Mouse (Mus musculus): ENCODE measurements around the gene Ncor1. TPM values are rescaled to one million over a fixed set of nuclear protein-coding genes. Genes with fewer than 3 reads are reported as not detected.
"Not testable (repeated sequence)": the region's sequence is repeated elsewhere in the genome, so short reads cannot be mapped to it uniquely, and the experiment has no call there.

Gene Ncor1
- polyA plus RNA-seq, 1 experiment from 2014 or later, result 170 TPM

DNA sequence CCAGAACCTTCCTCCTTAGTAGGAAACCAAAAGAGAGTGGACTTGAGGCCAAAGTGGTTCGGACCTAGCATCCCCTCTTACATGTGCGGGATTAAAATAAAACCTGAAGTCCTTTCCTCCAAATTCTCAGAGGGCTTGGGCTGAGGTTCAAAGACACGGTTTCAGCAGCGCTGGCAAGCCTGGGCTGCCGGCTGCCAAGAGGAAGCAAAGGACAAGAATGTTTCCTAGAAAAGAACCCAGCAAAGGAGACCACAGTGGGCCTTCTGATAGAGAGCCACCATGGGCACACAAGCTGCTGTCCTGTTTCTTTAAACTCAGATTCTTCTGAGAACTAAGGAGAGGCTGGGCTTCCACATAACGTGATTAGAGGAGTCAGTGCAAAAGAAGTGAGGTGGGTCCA is 20.6 kb upstream of the Ncor1 start:
- Histone ChIP-seq H3K9me3 (replicated peaks) (no peaks in the 10 kb centered on the region), H3K36me3 (ENCODE audit: poor library complexity, severe bottlenecking) (no peaks in the 10 kb centered on the region), H3K4me3 (no peak overlapping the region), H3K4me1 (no peaks in the 10 kb centered on the region), H3K4me2 (no peak overlapping the region), H3K27me3 (no peaks in the 10 kb centered on the region), H3K27ac (no peak overlapping the region), H3K9ac (no peak overlapping the region)
- 79% methylated on average over 6 of the region's 6 CpGs for WGBS
- ATAC-seq, result no peak

DNA sequence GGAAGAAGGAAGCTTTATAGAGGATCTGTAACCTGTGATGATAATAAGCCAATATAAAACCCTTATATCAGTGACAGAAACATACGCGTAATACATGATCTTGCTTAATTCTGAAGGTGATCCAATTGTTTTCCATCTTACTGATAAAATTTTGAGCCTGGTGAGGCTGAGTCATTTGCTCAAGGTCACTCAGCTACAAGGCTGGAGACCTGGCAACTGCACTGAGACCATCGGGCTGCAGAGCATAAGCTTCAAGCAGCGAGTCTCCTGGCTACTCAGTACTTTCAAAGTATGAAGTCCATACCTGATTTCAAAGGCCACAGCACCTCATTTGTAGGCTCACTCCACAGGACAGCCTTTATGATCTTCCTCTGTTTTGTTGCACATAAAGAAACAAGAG is 17.8 kb upstream of the Ncor1 start:
- Histone ChIP-seq H3K4me3 (no peak overlapping the region), H3K27me3 (no peaks in the 10 kb centered on the region), H3K27ac (no peak overlapping the region), H3K4me1 (no peaks in the 10 kb centered on the region), H3K9ac (no peak overlapping the region), H3K9me3 (replicated peaks) (no peaks in the 10 kb centered on the region), H3K4me2 (no peak overlapping the region), H3K36me3 (ENCODE audit: poor library complexity, severe bottlenecking) (no peaks in the 10 kb centered on the region)
- no peak for ATAC-seq
- 95% methylated on average over 4 of the region's 4 CpGs for WGBS

DNA sequence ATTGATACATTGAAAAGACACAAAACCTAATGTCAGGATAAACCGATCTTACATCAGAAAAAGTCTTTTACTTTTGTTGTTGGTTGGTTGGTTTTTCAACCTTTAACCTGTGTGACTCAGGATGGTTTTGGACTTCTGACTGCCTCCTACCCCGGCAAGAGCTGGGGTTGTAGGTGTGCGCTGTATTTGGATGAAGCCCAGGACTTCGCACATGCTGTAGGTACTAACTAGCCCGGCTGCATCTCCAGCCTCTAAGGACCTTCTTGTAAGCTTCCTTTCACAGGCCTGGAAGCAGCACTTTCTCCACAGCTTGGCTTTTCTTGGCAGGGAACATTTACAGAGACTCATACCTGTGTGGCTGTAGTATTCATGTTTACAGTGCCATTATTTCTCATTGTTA is 15.2 kb upstream of the Ncor1 start:
- WGBS, result 95% methylated on average over 5 of the region's 5 CpGs
- ATAC-seq, result no peak
- no peak overlapping the region for H3K9ac ChIP-seq
- no peaks in the 10 kb centered on the region for H3K27me3 ChIP-seq
- no peaks in the 10 kb centered on the region for H3K4me1 ChIP-seq
- H3K36me3 ChIP-seq (ENCODE audit: poor library complexity, severe bottlenecking), result no peaks in the 10 kb centered on the region
- H3K27ac ChIP-seq, result no peak overlapping the region
- no peak overlapping the region for H3K4me2 ChIP-seq
- no peak overlapping the region for H3K4me3 ChIP-seq
- no peaks in the 10 kb centered on the region for H3K9me3 ChIP-seq (replicated peaks)

- Histone ChIP-seq H3K4me3 (no peak overlapping the region), H3K4me2 (no peak overlapping the region), H3K27ac (no peak overlapping the region), H3K27me3 (no peaks in the 10 kb centered on the region), H3K9ac (no peak overlapping the region), H3K4me1 (no peaks in the 10 kb centered on the region), H3K9me3 (replicated peaks) (no peaks in the 10 kb centered on the region), H3K36me3 (ENCODE audit: poor library complexity, severe bottlenecking) (no peaks in the 10 kb centered on the region)
- 94% methylated on average over 6 of the region's 6 CpGs for WGBS
- ATAC-seq, result no peak
These were observed 12.1 kb upstream of the Ncor1 start for GRCm38 (mm10) chr11:62470451-62470850.

GRCm38 (mm10) chr11:62467289-62467688 is 8.9 kb upstream of the Ncor1 start:
- H3K27me3 ChIP-seq; H3K9ac ChIP-seq; H3K4me3 ChIP-seq; H3K4me2 ChIP-seq; H3K9me3 ChIP-seq (replicated peaks); H3K4me1 ChIP-seq; H3K27ac ChIP-seq; H3K36me3 ChIP-seq (ENCODE audit: poor library complexity, severe bottlenecking); ATAC-seq: not testable (repeated sequence)

DNA sequence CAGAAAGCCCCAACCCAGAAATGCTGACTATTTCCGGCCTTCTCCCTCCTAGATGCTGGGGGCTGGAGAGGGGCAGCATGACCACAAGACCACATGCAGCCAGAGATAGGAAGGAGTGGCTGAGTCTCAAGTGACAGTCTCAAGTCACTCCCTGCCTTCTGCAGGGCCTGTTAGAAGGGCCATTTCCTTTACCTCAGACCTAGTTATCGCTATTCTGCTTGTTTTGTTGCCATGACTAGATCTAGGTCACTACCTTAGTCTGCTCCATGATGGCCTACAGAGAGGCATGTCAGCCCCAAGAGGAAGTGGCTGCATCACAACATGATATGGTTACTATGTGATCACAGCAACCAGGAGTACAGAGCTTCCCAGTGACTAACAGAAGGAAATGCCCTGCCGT is 8.2 kb upstream of the Ncor1 start:
- Histone ChIP-seq H3K36me3 (ENCODE audit: poor library complexity, severe bottlenecking) (no peaks in the 10 kb centered on the region), H3K9me3 (replicated peaks) (no peaks in the 10 kb centered on the region), H3K4me2 (no peak overlapping the region), H3K27ac (no peak overlapping the region), H3K27me3 (no peaks in the 10 kb centered on the region), H3K4me1 (peaks cover 4% of the 10 kb centered on the region; the same call in 1 of the 2 replicates), H3K4me3 (no peak overlapping the region), H3K9ac (no peak overlapping the region)
- no peak for ATAC-seq
- 90% methylated on average over 3 of the region's 3 CpGs for WGBS

GRCm38 (mm10) chr11:62465849-62466248 is 7.5 kb upstream of the Ncor1 start:
- Histone ChIP-seq H3K9me3 (replicated peaks) (no peaks in the 10 kb centered on the region), H3K36me3 (ENCODE audit: poor library complexity, severe bottlenecking) (no peaks in the 10 kb centered on the region), H3K4me1 (peaks cover 4% of the 10 kb centered on the region; the same call in 1 of the 2 replicates), H3K27me3 (no peaks in the 10 kb centered on the region), H3K4me3 (no peak overlapping the region), H3K4me2 (no peak overlapping the region), H3K27ac (no peak overlapping the region), H3K9ac (no peak overlapping the region)
- 89% methylated on average over 3 of the region's 3 CpGs for WGBS
- no peak for ATAC-seq

DNA sequence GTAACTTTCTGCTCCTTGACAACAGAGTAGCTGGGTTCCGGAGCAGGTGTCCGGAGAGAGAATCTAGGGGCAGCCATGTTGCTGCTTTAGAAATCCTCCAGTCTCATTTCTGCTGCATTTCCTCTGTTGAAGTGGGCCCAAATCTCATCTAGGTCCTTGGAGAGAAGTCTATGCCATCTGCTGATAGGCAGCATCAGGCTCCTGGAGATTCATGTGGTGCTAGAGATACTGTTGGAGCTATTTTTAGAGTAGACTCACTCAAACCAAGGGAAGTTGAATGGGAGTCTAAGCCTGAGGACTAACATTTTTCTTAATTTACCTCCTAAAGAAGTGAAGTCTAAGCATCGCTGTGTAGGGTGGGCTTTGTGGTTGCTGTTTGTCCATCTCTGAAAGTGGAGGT is 6.4 kb upstream of the Ncor1 start:
- H3K9me3 ChIP-seq (replicated peaks), result no peaks in the 10 kb centered on the region
- no peak overlapping the region for H3K9ac ChIP-seq
- H3K27ac ChIP-seq, result no peak overlapping the region
- no peak for ATAC-seq
- 93% methylated on average over 3 of the region's 3 CpGs for WGBS
- no peaks in the 10 kb centered on the region for H3K27me3 ChIP-seq
- H3K4me3 ChIP-seq, result no peak overlapping the region
- H3K36me3 ChIP-seq (ENCODE audit: poor library complexity, severe bottlenecking), result no peaks in the 10 kb centered on the region
- no peak overlapping the region for H3K4me2 ChIP-seq
- peaks cover 4% of the 10 kb centered on the region; the same call in 1 of the 2 replicates for H3K4me1 ChIP-seq

GRCm38 (mm10) chr11:62463225-62463915 is 5.0 kb upstream of the Ncor1 start:
- H3K4me2 ChIP-seq, result no peak overlapping the region
- no peak overlapping the region for H3K27ac ChIP-seq
- no peak for ATAC-seq
- H3K4me1 ChIP-seq, result peaks cover 12% of the 10 kb centered on the region
- WGBS, result 48% methylated on average over 2 of the region's 2 CpGs
- H3K9me3 ChIP-seq (replicated peaks), result no peaks in the 10 kb centered on the region
- no peak overlapping the region for H3K4me3 ChIP-seq
- no peaks in the 10 kb centered on the region for H3K27me3 ChIP-seq
- H3K36me3 ChIP-seq (ENCODE audit: poor library complexity, severe bottlenecking), result no peaks in the 10 kb centered on the region
- no peak overlapping the region for H3K9ac ChIP-seq

GRCm38 (mm10) chr11:62462529-62462928 is 4.2 kb upstream of the Ncor1 start:
- H3K9me3 ChIP-seq (replicated peaks); H3K4me3 ChIP-seq; H3K27me3 ChIP-seq; ATAC-seq; H3K9ac ChIP-seq; H3K36me3 ChIP-seq (ENCODE audit: poor library complexity, severe bottlenecking); H3K4me2 ChIP-seq; H3K27ac ChIP-seq: not testable (repeated sequence)
- peaks cover 12% of the 10 kb centered on the region for H3K4me1 ChIP-seq
- WGBS, result 97% methylated on average over 1 of the region's 1 CpGs

DNA sequence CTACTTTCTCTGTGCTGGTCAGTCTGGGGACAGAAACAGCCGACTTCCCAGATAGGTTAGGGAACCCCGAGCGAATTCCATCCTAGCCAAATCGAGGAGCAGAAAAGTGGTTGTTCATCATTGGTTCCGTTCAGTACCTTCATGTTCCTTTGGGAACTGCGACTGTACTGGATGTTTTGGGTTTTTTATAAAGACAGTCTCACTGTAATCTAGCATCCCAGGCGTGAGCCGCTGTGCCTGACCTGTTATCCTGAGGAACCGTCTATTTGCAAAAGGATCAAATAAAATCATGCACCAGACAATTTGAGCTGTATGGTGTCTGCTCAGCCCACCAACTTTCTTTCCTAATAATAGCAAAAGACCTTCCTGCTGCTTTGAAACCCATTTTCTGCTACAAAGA is 439 bp upstream of the Ncor1 start:
- under 1% methylated on average over 9 of the region's 9 CpGs for WGBS
- no peak for ATAC-seq
- peak overlapping the region; percentile 93 for H3K4me3 ChIP-seq

DNA sequence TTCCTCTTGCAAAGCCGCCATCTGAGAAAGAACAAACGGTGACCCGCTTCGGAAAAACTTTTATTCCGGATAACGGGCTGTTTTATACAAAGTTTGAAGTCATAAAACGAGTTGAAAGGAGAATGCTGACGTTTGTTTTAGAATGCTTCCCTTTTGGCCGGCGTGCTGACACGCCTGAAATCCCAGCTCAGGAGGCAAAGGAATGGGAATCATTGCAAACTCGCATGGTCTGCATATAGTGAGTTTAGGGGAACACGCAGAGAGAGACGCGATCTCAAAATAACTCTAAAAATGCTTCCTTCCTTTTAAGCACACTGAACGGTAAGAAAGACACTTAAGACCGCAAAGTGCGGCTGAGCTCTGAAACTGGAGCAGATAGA is 460 bp downstream of the Ncor1 start:
- peaks cover 23% of the 10 kb centered on the region for H3K4me1 ChIP-seq
- ATAC-seq, result no peak
- peak overlapping the region; percentile 98 for H3K27ac ChIP-seq
- H3K27me3 ChIP-seq, result no peaks in the 10 kb centered on the region
- peak overlapping the region; percentile 93 for H3K4me3 ChIP-seq
- no peaks in the 10 kb centered on the region for H3K9me3 ChIP-seq (replicated peaks)
- peak overlapping the region; percentile 98 for H3K9ac ChIP-seq
- H3K4me2 ChIP-seq, result peak overlapping the region; percentile 90
- under 1% methylated on average over 18 of the region's 18 CpGs for WGBS
- H3K36me3 ChIP-seq (ENCODE audit: poor library complexity, severe bottlenecking), result no peaks in the 10 kb centered on the region

More for the DNA sequence above, 439 bp upstream of the Ncor1 start:
- Histone ChIP-seq H3K36me3 (ENCODE audit: poor library complexity, severe bottlenecking) (no peaks in the 10 kb centered on the region), H3K9ac (peak overlapping the region; percentile 98), H3K27ac (peak overlapping the region; percentile 98), H3K4me2 (peak overlapping the region; percentile 90), H3K9me3 (replicated peaks) (no peaks in the 10 kb centered on the region), H3K4me1 (peaks cover 27% of the 10 kb centered on the region), H3K27me3 (no peaks in the 10 kb centered on the region)

- H3K4me1 ChIP-seq, result peaks cover 23% of the 10 kb centered on the region
- no peaks in the 10 kb centered on the region for H3K9me3 ChIP-seq (replicated peaks)
- WGBS, result under 1% methylated on average over 66 of the region's 73 CpGs
- H3K36me3 ChIP-seq (ENCODE audit: poor library complexity, severe bottlenecking), result no peaks in the 10 kb centered on the region
- H3K4me2 ChIP-seq, result peak overlapping the region; percentile 90
- H3K27ac ChIP-seq, result peak overlapping the region; percentile 98
- peak overlapping the region; percentile 98 for H3K9ac ChIP-seq
- ATAC-seq, result peak; percentile 95
- H3K27me3 ChIP-seq, result no peaks in the 10 kb centered on the region
- peak overlapping the region; percentile 93 for H3K4me3 ChIP-seq
These were observed 975 bp downstream of the Ncor1 start for GRCm38 (mm10) chr11:62457241-62457890.
